Mouse (Mus musculus): ENCODE data around the gene Fam69a.

DNA sequence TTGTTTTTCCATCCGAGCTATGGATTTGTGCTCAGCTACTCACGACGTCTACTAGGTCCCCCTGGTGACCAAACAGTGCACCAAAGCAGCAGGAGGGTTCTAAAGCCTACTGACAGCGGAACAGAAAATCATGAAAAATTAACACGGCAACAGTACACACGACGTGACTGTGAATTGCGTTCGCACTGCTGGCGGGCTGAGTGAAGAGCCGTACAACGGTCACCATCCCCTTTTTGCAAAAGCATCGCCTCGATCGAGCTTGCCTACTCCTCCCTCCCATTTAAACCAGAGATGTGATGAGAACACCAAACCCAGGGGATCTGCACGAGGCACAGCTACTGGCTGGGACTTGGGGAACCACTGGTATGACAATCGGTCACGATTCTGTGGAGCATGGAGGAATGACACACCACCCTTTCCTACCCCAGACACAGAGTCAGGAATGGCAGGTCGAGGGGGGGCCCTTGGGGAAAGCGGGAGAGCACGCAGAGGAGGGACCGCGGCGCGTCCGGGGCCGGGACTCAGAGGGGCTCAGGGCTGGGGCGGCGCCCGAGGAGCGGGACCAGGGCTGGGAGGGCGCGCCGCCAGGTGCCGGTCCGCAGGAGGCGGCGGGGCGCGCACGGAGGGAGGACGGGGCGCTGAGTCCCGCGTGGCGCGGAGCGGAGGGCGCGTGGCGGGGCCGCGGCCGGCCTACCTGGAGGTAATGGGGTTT lies 474 bp downstream of the Fam69a start:
- peak; percentile 74 for TF ChIP-seq CTCF (IDR thresholded peaks at IDR 0.05)
- no peak for TF ChIP-seq POLR2A (IDR thresholded peaks at IDR 0.05; ENCODE audit: insufficient read depth, low read depth, low read length)

Measured in heart, adult 2 months (tissue).